Mouse (Mus musculus): ENCODE data around the gene Ctrb1.

Gene Ctrb1

DNA sequence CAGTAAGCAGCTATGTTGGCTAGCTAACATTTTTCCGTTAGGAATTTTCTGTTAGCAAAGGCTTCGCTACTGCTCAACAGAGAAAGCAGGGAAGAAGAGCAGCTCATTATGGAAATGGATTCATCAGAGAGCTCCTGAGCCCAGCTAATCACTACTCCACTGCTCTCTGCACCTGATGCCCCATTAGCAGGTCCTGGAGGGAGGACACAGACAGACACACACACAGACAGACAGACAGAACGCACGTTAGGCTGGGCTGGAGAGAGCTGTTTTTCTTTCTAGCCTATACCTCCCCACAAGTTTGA lies 26.6 kb upstream of the Ctrb1 start:
- no peak for DNase-seq (ENCODE audit: low spot score)

DNA sequence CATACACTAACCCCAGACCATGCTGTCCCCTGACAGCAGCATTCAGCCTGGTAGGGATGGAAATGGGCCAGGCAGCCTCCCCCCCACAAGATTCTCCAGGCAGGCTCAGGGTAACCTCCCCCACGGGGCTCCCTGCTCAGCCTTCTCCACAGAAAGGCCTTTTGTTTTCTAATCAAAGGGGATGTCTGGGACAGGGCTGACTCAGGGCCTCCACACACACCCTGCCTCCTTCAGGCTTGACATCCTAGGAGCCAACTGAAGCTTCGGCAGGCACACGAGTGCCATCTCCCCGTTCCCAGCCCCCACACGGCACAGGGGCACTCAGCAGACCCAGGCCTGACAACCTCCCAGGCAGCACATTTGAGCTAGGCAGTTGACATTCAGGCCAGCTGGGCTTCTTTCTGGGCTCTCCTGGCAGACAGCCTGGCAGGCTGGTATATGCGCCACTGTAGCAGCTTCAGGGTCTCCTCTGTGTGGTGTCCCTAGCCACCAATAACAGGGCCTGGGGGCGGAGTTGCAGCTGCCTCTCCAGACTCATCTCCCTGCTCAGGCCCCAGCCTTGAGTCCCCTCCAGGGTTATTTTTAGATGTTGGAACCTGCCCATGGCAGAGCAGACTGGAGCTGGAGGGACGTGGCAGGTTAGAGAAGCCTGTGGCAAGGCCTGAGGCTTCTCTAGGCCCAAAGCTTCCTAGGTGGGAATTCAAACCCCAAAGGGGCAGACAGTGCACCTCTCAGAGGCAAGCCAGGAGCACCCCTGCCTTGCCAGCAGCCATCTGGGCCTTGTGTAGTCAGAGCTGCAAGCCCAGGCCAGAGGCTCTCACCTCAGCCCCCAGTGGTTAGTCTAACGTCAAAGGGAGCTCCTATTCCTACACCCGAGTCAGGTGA lies 26.0 kb upstream of the Ctrb1 start:
- DNase-seq (ENCODE audit: low spot score): no peak

DNA sequence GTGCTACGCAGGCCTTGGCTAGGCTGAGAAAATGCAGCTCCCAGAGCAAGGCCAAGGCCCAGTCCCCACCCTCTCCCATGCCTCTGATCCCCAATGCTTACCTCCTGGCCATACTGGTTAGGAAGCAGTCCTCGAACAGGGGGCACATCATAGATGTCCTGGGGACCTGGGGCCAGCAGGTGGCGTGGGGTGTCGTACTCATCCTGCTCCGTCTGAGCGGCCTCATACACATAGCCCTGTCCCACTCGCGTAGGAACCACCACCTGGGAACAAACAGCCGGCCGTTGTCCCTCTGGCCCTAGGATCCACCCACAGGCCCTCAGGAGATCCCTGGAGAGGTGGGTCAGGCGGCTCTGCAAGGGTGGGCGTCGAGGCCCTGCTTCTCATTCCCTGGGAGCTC lies 24.7 kb upstream of the Ctrb1 start:
- DNase-seq (ENCODE audit: low spot score): no peak

DNA sequence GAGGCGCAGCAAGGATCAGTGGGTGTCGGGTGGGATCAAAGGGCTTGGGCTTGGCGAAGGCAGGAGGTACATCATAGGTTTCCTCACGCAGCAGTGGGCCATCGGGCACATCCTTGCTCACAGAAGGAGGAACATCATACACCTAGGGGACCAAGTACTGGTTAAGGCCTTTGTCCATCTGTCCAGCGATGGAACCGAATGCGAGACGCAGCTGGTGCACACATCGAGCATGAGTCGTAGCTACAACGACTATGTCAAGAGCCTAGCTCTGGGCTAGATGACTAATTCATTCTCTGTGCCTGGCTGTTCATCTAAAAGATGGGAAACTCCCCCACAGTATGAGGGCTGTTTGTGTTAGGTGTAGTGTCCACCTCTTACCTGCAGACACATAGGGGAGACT lies 23.5 kb upstream of the Ctrb1 start:
- no peak for DNase-seq (ENCODE audit: low spot score)

DNA sequence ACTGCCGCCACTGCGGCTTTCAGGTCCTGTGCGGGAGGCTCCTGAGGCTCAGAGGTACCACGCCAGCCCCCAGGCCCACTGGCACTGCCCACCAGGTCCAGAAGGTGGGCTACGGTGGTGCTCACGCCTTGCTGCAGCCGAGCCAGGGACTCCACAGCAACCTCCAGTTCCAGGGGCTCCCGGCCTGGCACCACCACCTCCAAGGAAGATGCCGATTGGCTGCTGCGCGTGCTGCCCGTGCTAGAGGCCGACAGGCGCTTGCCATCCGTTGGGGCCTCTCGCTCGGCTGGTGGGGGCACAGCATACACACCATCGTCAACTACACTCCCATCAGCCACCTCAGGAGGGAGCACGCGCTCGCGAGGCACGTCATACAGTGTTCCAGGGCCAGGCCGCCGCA lies 23.0 kb upstream of the Ctrb1 start:
- DNase-seq (ENCODE audit: low spot score): no peak

DNA sequence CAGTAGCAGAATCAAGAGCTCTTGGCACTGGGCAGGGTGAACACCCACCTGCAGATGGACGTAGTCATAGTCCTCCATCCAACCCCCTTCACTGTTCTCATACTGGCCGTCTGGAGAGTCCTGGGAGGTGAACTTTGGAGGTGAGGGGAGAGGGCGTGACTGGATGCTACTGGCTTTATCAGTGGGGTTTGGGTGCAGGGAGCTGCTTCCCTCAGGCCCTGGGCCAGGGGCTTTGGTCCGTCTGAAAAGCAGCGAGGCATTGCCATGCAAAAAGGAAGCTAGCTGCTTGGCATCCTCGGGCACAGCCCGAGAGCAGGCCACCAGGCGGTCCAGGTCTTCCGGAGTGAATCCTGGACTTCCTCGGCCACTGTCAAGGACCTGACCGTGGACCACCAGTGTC lies 22.5 kb upstream of the Ctrb1 start:
- no peak for DNase-seq (ENCODE audit: low spot score)

DNA sequence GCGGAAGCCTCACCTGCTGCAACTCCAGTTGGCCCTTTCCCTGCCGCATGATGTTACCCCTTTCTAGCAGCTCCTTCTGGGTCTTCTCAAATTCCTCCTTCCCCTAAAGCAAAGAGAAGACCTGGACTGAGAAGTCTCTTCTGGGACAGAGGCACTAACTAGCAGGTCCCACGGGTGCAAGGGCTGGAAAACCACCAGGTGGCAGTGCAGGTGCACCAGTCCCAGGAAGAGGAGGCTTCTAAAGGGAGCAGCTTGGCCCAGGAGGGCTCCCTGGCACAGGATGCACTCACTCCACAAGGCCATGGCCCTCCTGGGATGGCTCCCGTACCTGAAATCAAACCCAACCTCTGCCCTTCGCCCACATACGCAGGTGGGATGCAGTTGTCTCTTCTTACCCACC lies 21.8 kb upstream of the Ctrb1 start:
- DNase-seq (ENCODE audit: low spot score): no peak

DNA sequence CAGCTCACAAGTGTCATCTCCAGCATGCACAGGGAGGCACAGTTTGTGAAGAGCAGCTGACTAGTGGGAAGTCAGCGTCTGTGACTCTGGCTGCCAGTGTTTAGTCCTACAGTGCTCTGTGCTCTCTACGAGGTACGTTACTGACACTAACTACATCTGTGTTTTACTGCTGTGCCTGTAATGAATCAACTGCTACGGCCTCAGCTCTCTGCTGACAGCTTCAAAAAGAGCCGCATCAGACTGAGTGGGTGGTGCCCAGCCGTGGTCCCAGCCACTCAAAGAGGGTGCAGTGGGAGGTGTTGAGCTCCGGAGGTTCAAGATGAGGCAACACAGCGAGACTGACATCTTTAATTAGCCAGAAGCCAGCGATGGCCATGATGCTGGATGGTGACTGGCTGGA lies 21.3 kb upstream of the Ctrb1 start:
- DNase-seq (ENCODE audit: low spot score): no peak

DNA sequence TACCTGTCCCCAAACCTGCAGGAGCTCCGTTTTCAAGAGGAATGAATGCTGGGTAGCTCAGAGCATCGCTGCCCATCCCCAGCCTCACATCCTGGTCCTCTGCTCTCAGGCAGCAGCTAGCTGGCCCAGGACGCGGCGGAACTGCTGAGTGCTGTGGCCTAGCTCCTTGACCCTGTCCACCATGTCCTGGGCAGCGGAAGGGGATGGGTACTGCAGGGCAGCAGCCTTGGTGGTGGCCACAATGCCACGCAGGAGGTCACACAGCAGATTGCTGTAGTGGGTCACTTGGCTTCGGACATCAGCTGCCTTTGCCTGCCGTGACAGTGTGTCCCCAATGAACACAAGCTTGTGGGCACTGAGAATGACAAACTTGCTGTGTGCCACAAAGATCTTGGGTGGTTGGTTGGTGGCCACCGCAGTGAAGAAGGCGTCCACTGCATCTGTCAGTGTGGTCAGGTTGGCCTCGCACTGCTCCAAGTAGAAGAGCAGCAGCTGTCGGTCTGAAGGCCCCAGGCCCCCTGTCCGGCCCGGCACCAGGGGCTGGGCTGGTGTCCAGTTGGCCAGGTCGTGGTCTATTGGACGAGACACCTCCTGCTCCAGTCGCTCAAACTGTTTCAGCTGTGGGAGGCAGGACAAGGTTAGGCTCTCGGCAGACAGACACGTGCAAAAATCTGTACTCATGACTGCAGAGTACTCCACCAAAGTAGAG lies 20.1 kb upstream of the Ctrb1 start:
- DNase-seq (ENCODE audit: low spot score): no peak

DNA sequence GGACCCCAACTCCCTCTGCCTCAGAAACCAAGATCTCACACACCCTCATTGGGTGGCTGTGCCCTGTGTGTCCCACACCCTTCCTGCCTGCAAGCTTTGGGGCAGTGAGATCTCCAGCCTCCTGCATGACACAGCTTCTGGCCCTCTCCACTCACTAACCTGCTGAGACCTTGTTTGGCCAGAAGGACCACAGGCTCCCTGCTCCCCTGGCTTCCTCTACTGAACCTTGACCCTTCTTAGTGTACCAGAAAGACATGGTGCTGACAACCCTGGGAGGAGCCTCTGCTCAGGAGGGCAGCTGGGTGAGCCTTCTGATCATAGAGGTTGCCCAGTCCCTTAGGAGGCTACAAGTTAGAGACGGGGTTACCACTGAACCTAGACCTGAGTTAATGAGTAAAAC lies 18.4 kb upstream of the Ctrb1 start:
- peak; percentile 78 for DNase-seq (ENCODE audit: low spot score)

DNA sequence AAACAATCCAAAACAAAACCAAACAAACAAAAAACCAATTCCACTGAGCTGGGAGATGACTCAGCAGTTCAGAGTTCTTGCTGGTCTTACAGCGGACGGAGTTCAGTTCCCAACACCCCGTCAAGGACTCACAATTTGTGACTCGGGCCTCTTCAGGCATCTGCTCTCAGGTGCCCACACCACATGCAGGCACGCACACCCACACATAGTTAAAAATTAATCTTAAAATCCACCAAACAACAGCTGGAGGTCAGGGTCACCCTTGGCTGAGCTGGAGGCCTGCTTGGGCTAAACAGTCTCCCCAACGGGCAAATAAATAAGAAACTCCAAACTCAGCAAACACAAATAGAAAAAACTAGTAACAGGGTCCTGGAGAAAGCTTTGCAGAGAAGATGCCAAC lies 17.5 kb upstream of the Ctrb1 start:
- DNase-seq (ENCODE audit: low spot score): peak; percentile 76

DNA sequence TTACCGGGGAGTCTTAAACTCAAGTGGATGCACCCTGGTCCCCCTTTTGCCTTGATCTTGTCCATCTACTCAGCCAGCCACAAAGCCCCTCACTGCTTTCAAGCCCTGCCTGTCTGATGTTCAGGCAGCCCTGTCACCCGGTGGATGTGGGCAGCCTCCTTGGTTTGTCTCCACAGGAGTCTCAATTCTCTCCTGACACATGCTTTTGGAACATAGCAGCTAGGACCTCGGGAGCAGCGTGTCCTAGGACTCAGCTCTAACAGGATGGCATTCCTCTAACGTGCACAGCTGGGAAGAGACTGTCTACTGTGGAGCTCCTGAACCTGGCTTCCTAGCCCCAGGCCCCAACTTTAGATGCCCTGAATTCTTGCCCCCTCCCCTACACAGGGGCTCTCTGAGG lies 14.9 kb upstream of the Ctrb1 start:
- no peak for DNase-seq (ENCODE audit: low spot score)

DNA sequence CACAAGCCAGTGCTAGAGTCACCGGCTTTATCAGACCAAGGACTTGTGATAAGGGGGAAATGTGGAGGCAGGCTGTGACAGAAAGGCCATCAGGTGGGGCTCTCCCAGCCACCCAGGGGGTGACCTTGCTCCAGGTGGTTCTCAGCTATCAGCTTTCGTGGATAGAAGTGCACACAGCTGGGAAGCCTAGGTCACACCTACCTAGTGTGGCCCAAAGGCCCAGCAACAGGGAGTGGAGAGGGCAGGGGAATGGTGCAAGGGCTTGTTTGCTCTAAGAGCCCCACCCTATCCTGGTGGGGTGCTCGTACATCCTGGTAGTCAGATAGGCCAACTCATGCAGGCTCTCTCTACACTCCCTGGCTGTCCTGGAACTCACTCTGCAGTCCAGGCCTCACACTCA lies 14.4 kb upstream of the Ctrb1 start:
- no peak for DNase-seq (ENCODE audit: low spot score)

DNA sequence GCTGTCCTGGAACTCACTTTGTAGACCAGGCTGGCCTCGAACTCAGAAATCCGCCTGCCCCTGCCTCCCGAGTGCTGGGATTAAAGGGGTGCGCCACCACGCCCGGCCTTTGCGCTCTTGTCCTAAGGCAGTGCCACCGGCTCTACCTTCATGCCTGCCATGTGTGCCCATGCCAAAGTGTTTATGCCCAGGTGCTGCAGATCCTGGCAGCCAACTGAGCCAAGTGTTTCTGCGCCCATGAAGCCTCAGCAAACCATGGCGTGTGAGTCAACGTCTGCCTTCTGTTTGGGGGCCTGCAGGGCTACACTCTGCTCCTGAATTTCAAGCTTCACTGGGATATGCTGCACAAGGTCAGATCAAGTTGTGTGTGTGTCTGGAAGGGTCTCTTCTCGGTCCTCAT lies 13.8 kb upstream of the Ctrb1 start:
- no peak for DNase-seq (ENCODE audit: low spot score)

DNA sequence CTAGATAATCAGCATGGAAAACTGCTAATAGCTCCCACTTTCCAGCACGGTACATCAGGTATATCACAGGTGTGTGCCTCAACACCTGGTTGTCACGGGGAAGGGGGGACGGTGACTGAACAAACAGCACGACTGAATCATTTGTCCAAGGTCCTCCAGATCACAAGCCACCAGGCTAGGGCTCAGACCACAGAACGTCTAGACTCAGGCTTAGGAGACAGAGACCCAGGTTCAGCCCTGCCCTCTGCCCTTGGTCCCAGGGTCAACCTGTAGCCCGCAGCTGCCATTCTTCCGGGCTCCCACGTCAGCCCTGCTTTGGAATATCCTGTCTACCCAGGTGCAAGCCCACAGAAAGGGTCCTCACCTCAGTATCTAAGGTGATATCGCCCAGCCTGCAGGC lies 10.6 kb upstream of the Ctrb1 start:
- DNase-seq (ENCODE audit: low spot score): peak; percentile 81

DNA sequence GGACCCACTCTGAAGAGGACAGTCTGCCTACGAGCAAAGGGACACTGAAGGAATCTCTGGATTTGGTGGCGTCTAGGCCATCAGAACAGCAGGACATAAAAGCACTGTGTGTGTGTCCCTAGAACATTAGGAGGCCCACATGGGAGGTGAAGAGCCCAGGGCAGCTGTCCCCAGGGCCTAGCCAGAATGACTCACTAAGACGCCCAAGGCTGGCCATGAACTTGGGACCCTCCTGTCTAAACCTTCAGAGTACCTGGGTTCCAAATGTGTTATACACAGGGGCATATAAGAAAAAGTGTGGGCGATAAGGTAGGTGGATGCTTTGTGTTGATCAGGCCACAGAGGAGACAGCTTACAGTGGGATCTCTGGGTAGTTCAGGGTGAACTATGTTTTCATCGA lies 9.9 kb upstream of the Ctrb1 start:
- DNase-seq (ENCODE audit: low spot score): no peak

DNA sequence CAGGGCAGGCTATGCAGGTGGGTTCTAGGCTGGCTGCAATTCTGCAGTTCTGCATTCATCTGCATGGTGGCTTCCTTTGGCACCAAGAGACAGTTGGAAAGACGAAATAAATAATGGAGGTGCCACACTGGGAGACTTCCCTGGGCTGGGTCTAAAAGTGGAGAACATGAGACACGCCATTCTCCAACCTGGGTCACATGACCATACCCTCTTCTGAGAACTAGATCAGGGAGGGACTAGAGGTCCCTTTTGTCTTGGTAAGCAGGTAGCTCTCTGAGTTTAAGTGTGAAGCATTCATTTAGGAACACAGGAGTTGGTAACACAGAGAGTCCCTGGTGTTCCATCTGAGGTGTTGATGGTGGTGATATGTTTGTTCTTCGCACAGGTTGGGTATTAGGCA lies 9.4 kb upstream of the Ctrb1 start:
- DNase-seq (ENCODE audit: low spot score): no peak

DNA sequence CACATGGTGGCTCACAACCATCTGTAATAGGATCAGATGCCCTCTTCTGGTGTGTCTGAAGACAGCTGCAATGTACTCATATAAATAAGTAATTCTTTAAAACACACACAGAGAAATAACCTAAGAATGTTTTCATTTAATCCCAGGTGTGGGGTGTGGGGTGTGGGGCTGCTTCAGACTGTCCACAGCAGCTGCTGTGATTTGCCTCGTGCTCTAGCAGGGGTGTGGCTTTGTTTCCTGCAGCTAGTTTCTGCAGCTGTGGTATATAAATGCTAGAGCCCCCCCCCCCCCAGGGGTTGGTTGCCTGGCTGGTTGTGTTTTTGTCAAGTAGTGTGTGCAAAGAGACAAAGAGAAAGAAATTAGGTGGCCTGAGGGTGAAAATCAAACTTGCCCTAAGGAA lies 8.2 kb upstream of the Ctrb1 start:
- no peak for DNase-seq (ENCODE audit: low spot score)

DNA sequence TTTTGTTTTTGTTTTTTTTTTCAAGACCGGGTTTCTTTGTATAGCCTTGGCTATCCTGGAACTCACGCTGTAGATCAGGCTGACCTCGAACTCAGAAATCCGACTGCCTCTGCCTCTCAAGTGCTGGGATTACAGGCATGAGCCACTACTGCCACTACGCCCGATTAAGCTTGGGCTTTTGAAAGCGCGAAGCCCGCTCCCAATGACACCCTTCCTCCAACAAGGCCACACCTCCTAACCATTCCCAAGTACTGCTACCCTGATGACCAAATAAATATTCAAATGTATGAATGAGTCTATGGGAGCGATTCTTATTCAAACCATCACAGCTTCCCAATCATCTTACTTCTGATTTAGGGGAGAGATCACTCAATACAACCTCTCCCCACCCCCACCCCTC lies 6.8 kb upstream of the Ctrb1 start:
- DNase-seq (ENCODE audit: low spot score): no peak

DNA sequence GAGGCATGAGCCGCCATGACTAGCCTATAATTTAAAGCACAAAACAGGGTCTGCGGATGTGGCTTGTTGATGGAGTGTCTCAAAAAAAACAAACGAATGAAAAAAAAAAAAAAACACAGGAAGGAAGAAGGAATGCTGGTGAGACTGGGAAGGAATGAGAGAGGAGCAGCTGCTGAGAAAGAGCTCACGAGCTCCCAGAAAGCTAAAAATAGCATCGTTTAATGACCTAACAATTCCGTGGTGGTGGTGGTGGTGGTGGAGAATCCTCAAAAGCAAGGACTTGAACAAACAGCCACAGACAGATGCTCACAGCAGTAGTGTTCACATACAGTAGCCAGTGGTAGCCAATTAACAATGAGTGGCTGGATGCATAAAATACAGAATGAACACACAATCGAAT lies 4.6 kb upstream of the Ctrb1 start:
- DNase-seq (ENCODE audit: low spot score): no peak

DNA sequence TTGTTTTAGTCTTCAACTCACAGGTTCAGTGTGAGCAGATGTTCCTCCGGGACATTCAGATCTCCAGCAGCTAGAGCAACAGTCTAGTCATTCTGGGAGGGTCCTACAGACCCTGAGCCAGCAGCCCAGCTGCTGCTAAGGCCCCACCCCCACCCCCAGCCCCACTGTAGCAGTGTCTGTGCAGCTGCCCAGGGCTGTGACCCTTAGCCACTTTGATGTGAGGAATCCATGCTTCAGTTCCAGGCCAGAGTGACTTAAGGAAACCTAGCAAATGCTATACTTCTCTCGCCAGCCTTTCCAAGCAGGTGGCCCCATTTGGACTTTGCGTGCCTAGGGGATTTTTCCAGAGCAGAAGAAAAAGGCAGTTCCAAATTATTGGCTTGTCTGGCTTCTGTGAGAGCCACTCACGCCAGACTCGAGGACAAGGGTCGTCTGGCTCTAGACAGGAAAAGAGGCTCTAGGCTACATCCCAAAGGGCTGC lies 2.5 kb upstream of the Ctrb1 start:
- DNase-seq (ENCODE audit: low spot score): no peak

DNA sequence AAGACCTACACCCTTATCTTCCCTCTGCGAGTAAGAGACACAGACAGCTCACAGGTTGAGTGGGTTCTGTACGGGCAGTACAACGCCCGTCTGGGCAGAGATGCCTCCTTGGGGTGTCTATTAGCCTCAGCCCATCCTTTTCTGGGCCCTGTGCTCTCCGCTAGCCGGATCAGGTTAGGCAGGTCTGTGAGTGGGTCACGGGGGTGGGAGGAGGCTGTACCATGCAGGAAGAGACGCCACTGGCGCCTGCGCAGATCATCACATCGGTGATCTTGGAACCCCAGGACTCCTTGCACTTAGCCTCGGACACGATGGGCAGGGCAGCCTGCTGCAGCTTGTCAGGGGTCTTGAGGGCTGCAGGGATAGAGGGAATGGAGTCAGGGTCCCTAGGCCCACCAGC lies 3.9 kb downstream of the Ctrb1 start:
- no peak for DNase-seq (ENCODE audit: low spot score)

DNA sequence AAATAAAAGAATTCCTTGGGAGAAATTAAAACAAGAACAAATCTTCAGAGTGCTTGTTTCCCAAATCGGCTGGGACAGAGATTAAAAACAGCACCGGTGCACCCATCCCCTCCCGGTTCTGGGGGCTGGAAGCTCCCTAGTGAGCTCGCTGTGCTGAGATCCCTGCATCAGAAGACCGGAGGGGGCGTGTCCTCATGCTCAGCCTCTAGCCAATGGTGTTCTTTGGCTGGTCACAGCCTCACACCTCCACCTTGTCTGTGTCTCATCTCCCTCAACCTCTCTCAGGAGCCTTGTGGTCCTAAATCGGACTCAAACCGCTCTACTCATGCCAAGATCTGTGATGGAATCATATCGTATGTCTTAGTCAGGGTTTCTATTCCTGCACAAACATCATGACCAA lies 8.3 kb downstream of the Ctrb1 start:
- DNase-seq (ENCODE audit: low spot score): no peak

DNA sequence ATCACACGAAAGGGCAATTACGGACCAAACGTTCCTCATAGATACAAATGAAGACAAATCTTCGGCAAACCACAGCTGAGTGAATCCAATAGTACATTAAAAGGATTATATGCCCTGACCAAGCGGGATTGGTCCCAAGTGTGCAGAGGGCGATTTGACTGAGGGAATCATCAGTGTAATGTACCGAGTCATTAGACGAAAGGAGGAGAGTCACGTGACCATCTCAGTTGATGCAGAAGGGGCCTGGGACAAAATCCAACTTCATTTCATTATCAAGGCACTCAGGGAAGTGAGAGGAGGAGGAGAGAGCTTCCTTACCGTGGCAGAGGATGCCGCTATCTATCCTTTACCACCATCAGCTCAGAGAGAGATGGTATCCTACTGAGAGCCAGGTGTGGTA lies 9.7 kb downstream of the Ctrb1 start:
- no peak for DNase-seq (ENCODE audit: low spot score)

Data from yolk sac, embryonic 10.5 days (tissue).